Comparison of ENCODE assay signal across 7 mouse cellular contexts in the genomic region with DNA sequence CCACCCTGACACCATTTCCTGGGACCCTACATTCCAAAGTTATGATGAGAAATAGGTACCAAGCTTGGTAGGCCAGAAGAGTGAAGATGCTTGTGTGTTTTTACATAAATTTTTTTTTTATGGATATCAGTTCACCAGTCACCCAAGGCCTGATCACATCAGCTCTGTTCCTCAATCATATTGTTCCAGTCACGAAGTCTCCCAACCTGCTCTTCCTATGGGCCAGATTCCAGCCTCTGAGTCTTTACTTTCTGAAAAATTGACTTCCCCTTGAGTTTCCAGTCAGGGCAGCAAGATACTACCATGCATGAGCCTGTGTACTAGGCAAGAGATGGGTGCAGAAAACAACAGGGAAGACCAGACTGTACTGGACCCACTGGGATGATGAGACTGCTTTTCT. TPM values are rescaled to one million over a fixed set of nuclear protein-coding genes. Genes with fewer than 3 reads are reported as not detected.
DNase-seq lines count a peak whose midpoint lies in the region; ATAC-seq and TF ChIP-seq lines count a peak whose summit lies in the region.

A gene (minus strand): TSS at position 101 of the 400 bp plus-strand sequence.

- no peak for TF ChIP-seq EP300 in CH12.LX (IDR thresholded peaks at IDR 0.05; ENCODE audit: low read length)
- TF ChIP-seq EP300 in liver, embryonic 14.5 days (IDR thresholded peaks at IDR 0.05; ENCODE audit: low read depth): no peak

- H3K27ac ChIP-seq in CH12.LX (ENCODE audit: insufficient read depth, low read depth): no peak within 1 kb of the TSS
- H3K27ac ChIP-seq in forebrain, embryonic 14.5 days (ENCODE audit: low read depth, low read length): no peak within 1 kb of the TSS
- H3K27ac ChIP-seq in hindbrain, embryonic 12.5 days: peak within 1 kb of the TSS; percentile 92; the same call in 1 of the 2 replicates
- peak within 1 kb of the TSS; percentile 44 for H3K27ac ChIP-seq in liver, embryonic 14.5 days

- H3K4me2 ChIP-seq in CH12.LX (ENCODE audit: insufficient read depth, low read depth, poor library complexity, severe bottlenecking): peak within 1 kb of the TSS; percentile 45
- peak within 1 kb of the TSS; percentile 99 for H3K4me2 ChIP-seq in forebrain, embryonic 14.5 days (ENCODE audit: low read length)
- peak within 1 kb of the TSS; percentile 96 for H3K4me2 ChIP-seq in hindbrain, embryonic 12.5 days (replicated peaks)
- peak within 1 kb of the TSS; percentile 79 for H3K4me2 ChIP-seq in liver, embryonic 14.5 days (ENCODE audit: low read depth)

- dilution Hi-C loops in CH12.LX (cut with MboI; ENCODE audit: extremely low pct_ligation_motif_present, extremely low pct_unique_long_range_greater_than_20kb, low sequenced_read_pairs): no loop called here

- H3K4me1 ChIP-seq in CH12.LX (ENCODE audit: control insufficient read depth in 1 of 2, insufficient read depth in 2 of 2) (peaks cover 5 to 28% of the 10 kb centered on the region in 2 experiments; a peak in 2 of 4 replicates), G1E (ENCODE audit: insufficient read depth, low read depth, low read length) (peaks cover 26% of the 10 kb centered on the region)
- peaks cover 23% of the 10 kb centered on the region for H3K4me1 ChIP-seq in forebrain, embryonic 14.5 days (ENCODE audit: control insufficient read depth, insufficient read depth, low read length)
- H3K4me1 ChIP-seq in hindbrain, embryonic 12.5 days: peaks cover 30% of the 10 kb centered on the region
- peaks cover 21 to 25% of the 10 kb centered on the region in 2 experiments for H3K4me1 ChIP-seq in liver, embryonic 14.5 days (replicated peaks; ENCODE audit: control insufficient read depth in 2 of 2, insufficient read depth in 2 of 2, low read length in 1 of 2)

- WGBS in forebrain, embryonic 14.5 days: 82% methylated on average over 1 of the region's 1 CpGs
- WGBS in hindbrain, embryonic 12.5 days: 90% methylated on average over 1 of the region's 1 CpGs
- 79% methylated on average over 1 of the region's 1 CpGs for WGBS in liver, embryonic 14.5 days (ENCODE audit: insufficient replicate concordance)

- DNase-seq in CH12.LX (ENCODE audit: extremely low read depth) (no peak), G1E (ENCODE audit: low spot score) (no peak)
- no peak for DNase-seq in forebrain, embryonic 14.5 days (ENCODE audit: low spot score)
- no peak for DNase-seq in liver, embryonic 14.5 days (ENCODE audit: low read depth in 3 of 3, low spot score in 3 of 3)
- DNase-seq in right cerebral cortex, postnatal 14 days: no peak
- no peak for DNase-seq in thymus, adult 18-20 months

- no peak for TF ChIP-seq CTCF in CH12.LX (conservative IDR thresholded peaks at IDR 0.05 in 1 of 2, IDR thresholded peaks at IDR 0.05 in 1 of 2; ENCODE audit: low read depth in 2 of 2, low read length in 2 of 2)
- no peak for TF ChIP-seq CTCF in G1E (IDR thresholded peaks at IDR 0.05; ENCODE audit: low read depth, low read length)
- no peak for TF ChIP-seq CTCF in liver, embryonic 14.5 days (IDR thresholded peaks at IDR 0.05; ENCODE audit: low read depth)

- H3K9me3 ChIP-seq in CH12.LX (replicated peaks; ENCODE audit: low read length) (no peaks in the 10 kb centered on the region), G1E (replicated peaks) (no peaks in the 10 kb centered on the region)
- H3K9me3 ChIP-seq in forebrain, embryonic 14.5 days (replicated peaks; ENCODE audit: control insufficient read depth, low read length): no peaks in the 10 kb centered on the region
- H3K9me3 ChIP-seq in hindbrain, embryonic 12.5 days (replicated peaks): no peaks in the 10 kb centered on the region
- no peaks in the 10 kb centered on the region for H3K9me3 ChIP-seq in liver, embryonic 14.5 days (ENCODE audit: control insufficient read depth, low read length)

- H3K79me2 ChIP-seq in CH12.LX (replicated peaks; ENCODE audit: control insufficient read depth, extremely low read depth, insufficient read depth, poor library complexity, severe bottlenecking): peaks cover 32% of the 10 kb centered on the region

- TF ChIP-seq RAD21 in CH12.LX (IDR thresholded peaks at IDR 0.05; ENCODE audit: low read depth, low read length): no peak

- peak within 1 kb of the TSS; percentile 73 for H3K9ac ChIP-seq in CH12.LX (ENCODE audit: insufficient read depth, low read depth)
- peak within 1 kb of the TSS; percentile 96; the same call in 1 of the 2 replicates for H3K9ac ChIP-seq in forebrain, embryonic 14.5 days (ENCODE audit: low read length)
- H3K9ac ChIP-seq in hindbrain, embryonic 12.5 days: peak within 1 kb of the TSS; percentile 83; the same call in 1 of the 2 replicates
- H3K9ac ChIP-seq in liver, embryonic 14.5 days (replicated peaks): peak within 1 kb of the TSS; percentile 46

- no peaks in the 10 kb centered on the region for H3K27me3 ChIP-seq in CH12.LX (replicated peaks)
- H3K27me3 ChIP-seq in G1E (ENCODE audit: insufficient read depth, low read length): no peaks in the 10 kb centered on the region
- H3K27me3 ChIP-seq in forebrain, embryonic 14.5 days (replicated peaks; ENCODE audit: control insufficient read depth, insufficient read depth, low read length): no peaks in the 10 kb centered on the region
- H3K27me3 ChIP-seq in hindbrain, embryonic 12.5 days: no peaks in the 10 kb centered on the region
- H3K27me3 ChIP-seq in liver, embryonic 14.5 days (ENCODE audit: control insufficient read depth, insufficient read depth, low read length): no peaks in the 10 kb centered on the region

- peaks cover 6 to 32% of the 10 kb centered on the region in 2 experiments for H3K36me3 ChIP-seq in CH12.LX (replicated peaks in 1 of 2; ENCODE audit: control insufficient read depth in 1 of 2, insufficient read depth in 1 of 2, low read length in 1 of 2)
- H3K36me3 ChIP-seq in G1E (replicated peaks): peaks cover 53% of the 10 kb centered on the region
- H3K36me3 ChIP-seq in forebrain, embryonic 14.5 days (ENCODE audit: control insufficient read depth, insufficient read depth, low read length): peaks cover 20% of the 10 kb centered on the region
- H3K36me3 ChIP-seq in hindbrain, embryonic 12.5 days: peaks cover 7% of the 10 kb centered on the region
- H3K36me3 ChIP-seq in liver, embryonic 14.5 days (replicated peaks; ENCODE audit: control insufficient read depth, insufficient read depth, low read depth): peaks cover 59% of the 10 kb centered on the region

- in situ Hi-C loops in CH12.LX (cut with MboI; ENCODE audit: low pct_ligation_motif_present, low pct_unique_long_range_greater_than_20kb, low sequenced_read_pairs): no loop called here

- H3K4me3 ChIP-seq in CH12.LX (replicated peaks in 1 of 3; ENCODE audit: low read depth in 2 of 3, low read length in 2 of 3, poor library complexity in 1 of 3) (peak within 1 kb of the TSS; percentile 29 to 82 (median 58)), G1E (ENCODE audit: low read depth, low read length) (no peak within 1 kb of the TSS; the same call in 1 of the 2 replicates)
- peak within 1 kb of the TSS; percentile 88 for H3K4me3 ChIP-seq in forebrain, embryonic 14.5 days (ENCODE audit: low read depth, low read length)
- peak within 1 kb of the TSS; percentile 78 for H3K4me3 ChIP-seq in hindbrain, embryonic 12.5 days
- H3K4me3 ChIP-seq in liver, embryonic 14.5 days (ENCODE audit: insufficient read depth in 1 of 2, low read depth in 2 of 2, low read length in 2 of 2): peak within 1 kb of the TSS in 1 of 2 experiments; percentile 91; a peak in 2 of 4 replicates

- ATAC-seq in G1E (ENCODE audit: extremely low read depth, insufficient number of reproducible peaks, low FRiP score, poor library complexity, severe bottlenecking): no peak
- no peak for ATAC-seq in forebrain, embryonic 14.5 days
- no peak for ATAC-seq in hindbrain, embryonic 12.5 days (ENCODE audit: low FRiP score)
- ATAC-seq in liver, embryonic 14.5 days (ENCODE audit: insufficient read depth): no peak

- TF ChIP-seq POLR2A in CH12.LX (IDR thresholded peaks at IDR 0.05; ENCODE audit: low read depth, low read length): no peak

TF ChIP-seq in CH12.LX, 34 proteins besides CTCF, POLR2A, EP300 and RAD21:
- TF ChIP-seq TCF12 (IDR thresholded peaks at IDR 0.05; ENCODE audit: low read depth, low read length) (no peak), USF2 (conservative IDR thresholded peaks at IDR 0.05; ENCODE audit: low read depth, low read length) (no peak), USF1 (IDR thresholded peaks at IDR 0.05; ENCODE audit: low read depth, low read length) (no peak), ELF1 (IDR thresholded peaks at IDR 0.05; ENCODE audit: low read depth, low read length) (no peak)

RNA-seq across cellular contexts. Expression of the gene that starts here (rescaled TPM):
- total RNA-seq in CH12.LX (2012; rRNA removed): 174 and 217 TPM in 2 replicates
- 207 and 227 TPM in 2 replicates for total RNA-seq in CH12.LX (2014; rRNA removed)
- 756 and 975 TPM in 2 replicates for polyA plus RNA-seq in CH12.LX (2012; ENCODE audit: insufficient read length, low read depth)
- 329 and 356 TPM in 2 replicates for total RNA-seq in G1E (2014; fragmentation: Nextera tagmentation)
- 284 and 397 TPM in 2 replicates for total RNA-seq in G1E (2017)
- polyA plus RNA-seq in G1E (2012): 1,176 and 1,322 TPM in 2 replicates
- 242 and 246 TPM in 2 replicates for polyA plus RNA-seq in forebrain, embryonic 14.5 days (2014; fragmentation: Nextera tagmentation; extraction: Ambion mirVana)
- 390 and 450 TPM in 2 replicates for polyA plus RNA-seq in hindbrain, embryonic 12.5 days (2016; fragmentation: Nextera tagmentation; extraction: Ambion mirVana)
- 101 and 136 TPM in 2 replicates for polyA plus RNA-seq in liver, embryonic 14.5 days (2012; rRNA removed)
- 143 and 164 TPM in 2 replicates for polyA plus RNA-seq in liver, embryonic 14.5 days (2014; fragmentation: Nextera tagmentation; extraction: Ambion mirVana)

Comparison
In these comparisons a context has a peak if more than half of its experiments do, and no peak if none do; other contexts are left out.
1. H3K27ac ChIP-seq: peak in hindbrain, embryonic 12.5 days (single experiment) and liver, embryonic 14.5 days (single experiment); none in CH12.LX (single experiment) and forebrain, embryonic 14.5 days (single experiment).
2. H3K4me2 ChIP-seq: peak in every context shown above with its lines; median percentile 99 in forebrain, embryonic 14.5 days; 96 in hindbrain, embryonic 12.5 days; 79 in liver, embryonic 14.5 days; 45 in CH12.LX.
3. H3K9ac ChIP-seq: peak in every context shown above with its lines; median percentile 96 in forebrain, embryonic 14.5 days; 83 in hindbrain, embryonic 12.5 days; 73 in CH12.LX; 46 in liver, embryonic 14.5 days.